Mouse (Mus musculus): ENCODE data around the gene Ptpn21. TPM values are rescaled to one million over a fixed set of nuclear protein-coding genes. Genes with fewer than 3 reads are reported as not detected.
A peak's percentile ranks its signal among the peaks of the same experiment; 100 is the strongest.

Ptpn21 gene
- total RNA-seq, 2 experiments from 2014 or later, result 7.9 to 12.6 TPM

GRCm38 (mm10) chr12:98741011-98741501 is 3.9 kb upstream of the Ptpn21 start:
- DNase-seq (ENCODE audit: extremely low spot score in 1 of 2, low spot score in 2 of 2), result no peak
- Histone ChIP-seq H3K4me3 (no peak overlapping the region), H3K27ac (no peak overlapping the region)
- intact Hi-C loops (cut with DNase I), result no loop called here
- no peak for TF ChIP-seq CTCF (IDR thresholded peaks at IDR 0.05)

- intact Hi-C loops (cut with DNase I), result loop anchor here (1.0 kb wide), 1 partner anchor 8 kb away; the partner anchor contains the start of gene Zc3h14
- Histone ChIP-seq H3K27ac (peak overlapping the region; percentile 67), H3K4me3 (peak overlapping the region; percentile 62)
- no peak for DNase-seq (ENCODE audit: extremely low spot score in 1 of 2, low spot score in 2 of 2)
- TF ChIP-seq CTCF (IDR thresholded peaks at IDR 0.05), result no peak
Observed at GRCm38 (mm10) chr12:98737801-98738350, 671 bp upstream of the Ptpn21 start.

- peak overlapping the region; percentile 85 for H3K27ac ChIP-seq
- intact Hi-C loops (cut with DNase I), result no loop called here
Observed at GRCm38 (mm10) chr12:98734880-98735801, 2.1 kb downstream of the Ptpn21 start.

GRCm38 (mm10) chr12:98734246-98734879 is 2.8 kb downstream of the Ptpn21 start:
- TF ChIP-seq CTCF (IDR thresholded peaks at IDR 0.05), result no peak; the same call in none of the 2 replicates
- H3K27ac ChIP-seq, result peak overlapping the region; percentile 85
- peak; percentile 84 to 91 for DNase-seq (ENCODE audit: extremely low spot score in 1 of 2, low spot score in 2 of 2)
- peak overlapping the region; percentile 81 for H3K4me3 ChIP-seq
- intact Hi-C loops (cut with DNase I), result no loop called here

More at GRCm38 (mm10) chr12:98734880-98735801, 2.1 kb downstream of the Ptpn21 start:
- TF ChIP-seq CTCF (IDR thresholded peaks at IDR 0.05), result no peak
- no peak for DNase-seq (ENCODE audit: extremely low spot score in 1 of 2, low spot score in 2 of 2)
- peak overlapping the region; percentile 81 for H3K4me3 ChIP-seq

GRCm38 (mm10) chr12:98733776-98734175 is 3.4 kb downstream of the Ptpn21 start:
- Histone ChIP-seq H3K4me3 (peak overlapping the region; percentile 81), H3K27ac (peak overlapping the region; percentile 40; the same call in 1 of the 2 replicates)
- TF ChIP-seq CTCF (IDR thresholded peaks at IDR 0.05), result no peak
- DNase-seq (ENCODE audit: extremely low spot score in 1 of 2, low spot score in 2 of 2), result no peak
- intact Hi-C loops (cut with DNase I), result no loop called here

- TF ChIP-seq CTCF (IDR thresholded peaks at IDR 0.05), result no peak
Observed at GRCm38 (mm10) chr12:98733165-98733564, 4.0 kb downstream of the Ptpn21 start.

GRCm38 (mm10) chr12:98730682-98731081 is 6.5 kb downstream of the Ptpn21 start:
- TF ChIP-seq CTCF (IDR thresholded peaks at IDR 0.05), result no peak
- Histone ChIP-seq H3K4me3 (no peak overlapping the region), H3K27ac (no peak overlapping the region)
- no peak for DNase-seq (ENCODE audit: extremely low spot score in 1 of 2, low spot score in 2 of 2)
- intact Hi-C loops (cut with DNase I), result no loop called here

More at GRCm38 (mm10) chr12:98733165-98733564, 4.0 kb downstream of the Ptpn21 start:
- no peak for DNase-seq (ENCODE audit: extremely low spot score in 1 of 2, low spot score in 2 of 2)
- intact Hi-C loops (cut with DNase I), result no loop called here
- no peak overlapping the region for H3K27ac ChIP-seq
- H3K4me3 ChIP-seq, result peak overlapping the region; percentile 81

- TF ChIP-seq CTCF (IDR thresholded peaks at IDR 0.05), result no peak
- intact Hi-C loops (cut with DNase I), result no loop called here
- DNase-seq (ENCODE audit: extremely low spot score in 1 of 2, low spot score in 2 of 2), result no peak
- Histone ChIP-seq H3K4me3 (no peak overlapping the region), H3K27ac (no peak overlapping the region)
Observed at GRCm38 (mm10) chr12:98727186-98727585, 10.0 kb downstream of the Ptpn21 start.

- Histone ChIP-seq H3K4me3 (no peak overlapping the region), H3K27ac (no peak overlapping the region)
- DNase-seq (ENCODE audit: extremely low spot score in 1 of 2, low spot score in 2 of 2), result no peak
- intact Hi-C loops (cut with DNase I), result no loop called here
- no peak for TF ChIP-seq CTCF (IDR thresholded peaks at IDR 0.05)
Observed at GRCm38 (mm10) chr12:98726078-98726477, 11.1 kb downstream of the Ptpn21 start.

GRCm38 (mm10) chr12:98724976-98725375 is 12.2 kb downstream of the Ptpn21 start:
- no peak overlapping the region for H3K27ac ChIP-seq
- intact Hi-C loops (cut with DNase I), result no loop called here
- TF ChIP-seq CTCF (IDR thresholded peaks at IDR 0.05), result no peak

GRCm38 (mm10) chr12:98724224-98724623 is 13.0 kb downstream of the Ptpn21 start:
- no peak for DNase-seq (ENCODE audit: extremely low spot score in 1 of 2, low spot score in 2 of 2)
- no peak overlapping the region for H3K27ac ChIP-seq
- H3K4me3 ChIP-seq, result no peak overlapping the region
- no peak for TF ChIP-seq CTCF (IDR thresholded peaks at IDR 0.05)
- intact Hi-C loops (cut with DNase I), result no loop called here

More at GRCm38 (mm10) chr12:98724976-98725375, 12.2 kb downstream of the Ptpn21 start:
- DNase-seq (ENCODE audit: extremely low spot score in 1 of 2, low spot score in 2 of 2), result no peak
- no peak overlapping the region for H3K4me3 ChIP-seq

GRCm38 (mm10) chr12:98721030-98721429 is 16.2 kb downstream of the Ptpn21 start:
- intact Hi-C loops (cut with DNase I), result no loop called here
- Histone ChIP-seq H3K4me3 (no peak overlapping the region), H3K27ac (no peak overlapping the region)
- DNase-seq (ENCODE audit: extremely low spot score in 1 of 2, low spot score in 2 of 2), result no peak
- TF ChIP-seq CTCF (IDR thresholded peaks at IDR 0.05), result no peak
